Mouse (Mus musculus) heart, adult 18-20 months (tissue): Measurements from ENCODE around the gene Sctr. TPM values are rescaled to one million over a fixed set of nuclear protein-coding genes. Genes with fewer than 3 reads are reported as not detected.
A peak's percentile ranks its signal among the peaks of the same experiment; 100 is the strongest.

ENCODE experiments used
- DNase-seq, 2 experiments: peaks; one replicate each; pipeline ENCODE4 v3.0.0; 2021 to 2022; ENCODE audit warnings: mixed read lengths in 1 of 2
- long read RNA-seq, 2 experiments: library from polyadenylated mRNA; stranded (forward); transcript quantifications; one replicate each; pipeline ENCODE4 v2.0.0; 2021
- total RNA-seq, 2 experiments: library from RNA; stranded (reverse); gene quantifications; 2 replicates each; pipeline ENCODE4 v1.2.3; 2021

Sctr gene
- under 1 TPM in 1 of 2 experiments, not detected in 1; 0.21 TPM for total RNA-seq
- long read RNA-seq, experiment 1: 0 reads
- long read RNA-seq, experiment 2: 0 reads

DNA sequence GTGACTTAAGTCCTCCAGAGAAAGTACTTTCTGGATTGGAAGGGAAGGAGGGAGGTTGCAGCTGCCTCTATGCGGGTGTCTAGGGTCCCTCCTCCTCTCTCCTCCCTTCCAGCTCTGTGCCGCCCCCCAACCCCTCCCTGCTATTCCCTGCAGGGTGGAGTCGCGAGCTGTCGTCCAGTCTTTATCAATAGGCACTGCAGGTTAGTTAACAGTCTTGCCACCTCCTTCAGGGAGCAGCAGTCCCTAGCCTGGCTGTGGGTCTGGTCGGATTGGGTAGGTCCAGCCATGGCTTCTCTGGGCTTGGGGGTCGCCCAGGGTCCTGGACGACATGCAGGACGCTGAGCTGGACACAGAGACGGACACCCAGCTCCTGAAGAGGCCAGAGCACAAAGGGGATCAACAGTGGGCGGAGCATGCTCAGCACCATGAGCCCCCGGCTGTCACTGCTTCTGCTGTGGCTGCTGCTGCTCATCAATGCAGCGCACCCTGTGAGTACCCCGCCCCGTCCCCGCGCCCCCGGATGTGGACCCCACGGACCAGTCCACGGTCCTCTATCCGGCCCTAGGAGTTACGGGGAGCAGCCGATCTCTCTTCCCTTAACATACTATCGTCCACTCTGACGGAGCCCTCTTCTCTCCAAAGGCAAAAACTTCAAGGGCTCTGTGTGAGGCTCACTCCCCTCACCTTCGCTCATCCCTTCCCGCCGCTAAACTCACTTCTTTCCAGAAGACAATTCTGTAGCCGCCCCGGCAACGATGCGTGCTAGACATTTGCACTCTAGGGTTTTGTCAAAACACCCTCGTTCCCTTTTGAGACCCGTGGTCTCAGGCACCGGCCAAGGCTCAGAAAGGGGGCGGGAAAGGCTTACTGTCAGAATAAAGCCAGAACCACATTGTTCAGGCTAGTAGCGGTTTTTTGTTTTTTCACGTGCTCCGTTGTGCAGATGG lies at the start of gene Sctr:
TSS of gene Sctr (plus strand) at position 51 of the 947 bp plus-strand sequence.
- no peak for DNase-seq

DNA sequence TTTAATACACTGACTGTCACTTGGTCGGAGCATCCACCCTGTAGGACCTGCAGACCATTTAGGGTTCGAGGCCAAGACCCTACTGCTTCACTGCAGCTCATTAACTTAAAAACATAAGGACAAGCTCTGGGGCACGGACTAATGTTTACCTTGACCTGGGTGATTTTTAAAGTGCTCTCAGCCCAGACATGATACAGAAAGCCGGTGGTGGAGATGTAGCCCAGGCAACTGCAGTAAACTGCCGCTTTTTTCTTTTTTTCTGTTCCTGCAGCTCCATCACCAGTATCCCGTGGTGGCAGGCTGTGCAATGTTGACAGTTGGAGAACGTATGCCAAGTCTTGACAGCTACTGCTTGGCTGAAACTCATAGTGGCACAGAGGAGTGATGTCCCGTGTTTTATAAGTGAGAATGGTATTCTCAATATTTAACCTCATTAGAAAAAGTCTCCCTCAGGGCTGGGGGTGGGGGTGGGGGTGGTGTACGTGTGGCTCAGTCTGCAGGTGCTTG lies 48.9 kb upstream of the Sctr start:
- DNase-seq: no peak

DNA sequence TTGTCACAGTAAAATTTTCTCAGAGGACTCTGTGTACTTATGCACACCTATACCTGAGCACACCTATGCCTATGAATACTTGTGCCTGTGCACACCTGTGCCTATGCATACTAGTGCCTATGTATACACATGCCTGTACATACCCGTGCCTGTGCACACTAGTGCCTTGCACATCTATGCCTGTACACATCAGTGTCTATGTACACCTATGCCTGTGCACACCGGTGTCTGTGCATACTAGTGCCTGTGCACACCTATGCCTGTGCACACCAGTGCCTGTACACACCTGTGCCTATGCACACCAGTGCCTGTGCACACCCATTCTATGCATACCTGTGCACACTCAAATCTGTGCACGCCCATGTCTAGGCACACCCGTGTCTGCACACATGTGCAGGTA lies 47.2 kb upstream of the Sctr start:
- no peak for DNase-seq

DNA sequence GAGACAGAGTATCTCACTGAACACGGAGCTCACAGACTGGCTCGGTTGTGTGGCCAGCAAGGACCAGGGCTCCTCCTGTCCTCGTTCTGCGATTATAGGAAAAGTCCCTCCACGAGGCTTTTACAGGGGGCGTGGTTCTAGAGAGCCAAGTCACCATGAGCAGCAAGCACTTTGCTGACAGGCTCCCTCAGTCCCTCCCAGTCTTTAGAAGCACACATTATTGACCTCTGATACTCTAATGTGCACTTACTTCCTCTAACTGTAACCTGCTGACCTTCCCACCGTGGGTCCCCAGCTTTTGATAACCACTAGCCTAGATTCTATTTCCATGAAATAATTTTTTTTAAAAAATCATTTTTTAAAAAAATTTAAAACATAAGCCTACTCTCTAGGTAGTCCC lies 46.8 kb upstream of the Sctr start:
- DNase-seq: no peak

DNA sequence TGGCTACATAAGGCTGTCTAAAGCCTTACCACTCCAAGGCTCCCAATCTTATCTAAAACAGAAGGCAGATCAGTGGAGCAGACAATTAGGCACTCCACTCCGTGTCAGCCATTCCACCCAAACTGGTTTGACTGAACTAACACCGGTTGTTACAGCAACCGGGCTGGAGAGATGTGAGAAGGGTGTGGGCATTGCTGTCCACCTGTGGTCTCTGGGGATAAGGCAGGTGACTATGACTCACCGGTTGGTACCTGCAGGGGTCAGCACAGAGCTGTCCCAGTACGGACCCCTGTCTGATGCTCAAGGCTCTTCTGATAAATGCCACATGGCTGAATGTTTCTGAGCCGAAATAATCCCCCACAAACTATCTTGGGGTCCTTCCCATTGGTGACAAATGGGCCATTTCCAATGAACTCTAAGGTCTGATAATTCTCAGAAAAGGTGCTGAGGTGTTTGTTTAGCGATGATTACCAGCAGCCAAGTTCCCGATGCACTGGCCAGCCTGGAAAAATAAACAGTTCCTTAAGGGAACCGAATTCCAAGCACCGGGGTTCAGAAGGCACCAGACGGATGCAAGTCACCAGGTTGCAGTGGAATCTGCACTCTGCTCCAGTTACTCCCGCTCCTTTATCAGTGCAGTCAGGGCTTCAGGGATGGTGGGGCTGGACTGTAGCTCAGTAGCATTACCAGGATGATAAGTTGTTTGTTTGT lies 40.7 kb upstream of the Sctr start:
- DNase-seq: no peak

DNA sequence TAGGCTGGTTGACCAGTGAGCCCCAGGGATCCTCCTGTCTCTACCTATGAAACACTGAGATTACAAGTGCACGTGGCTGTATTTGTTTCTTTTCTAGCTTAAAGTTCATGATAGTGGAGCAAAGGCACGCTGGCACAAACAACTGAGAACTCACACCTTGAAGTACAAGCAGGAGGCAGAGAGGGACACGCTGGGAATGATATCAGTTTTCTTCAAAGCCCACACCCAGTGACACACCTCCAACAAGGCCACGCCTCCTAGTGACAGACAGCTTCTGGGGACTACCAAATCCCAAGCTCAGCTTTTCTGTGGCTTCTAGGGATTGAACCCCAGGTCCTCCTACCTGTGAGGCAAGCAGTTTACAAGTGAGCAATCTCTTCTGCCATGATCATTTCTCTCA lies 33.6 kb upstream of the Sctr start:
- DNase-seq: no peak

DNA sequence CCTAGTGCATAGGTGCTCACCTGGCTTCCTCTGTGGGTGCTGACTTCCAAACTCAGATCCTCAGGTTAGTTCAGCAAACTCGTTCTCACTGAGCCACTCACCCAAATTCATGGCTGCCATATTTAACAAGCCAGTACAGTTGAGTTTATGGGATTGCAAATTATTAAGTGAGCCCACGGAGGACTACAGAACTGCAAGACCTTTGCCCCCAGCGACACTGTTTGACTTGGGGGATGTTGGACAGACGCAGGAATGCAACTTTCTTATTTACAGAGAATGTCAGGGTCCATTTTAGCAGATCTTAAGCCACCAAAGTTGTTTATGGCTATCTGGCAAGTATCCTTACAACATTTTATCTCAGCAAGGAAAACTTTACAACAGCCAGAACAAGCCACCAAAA lies 31.6 kb upstream of the Sctr start:
- no peak for DNase-seq

DNA sequence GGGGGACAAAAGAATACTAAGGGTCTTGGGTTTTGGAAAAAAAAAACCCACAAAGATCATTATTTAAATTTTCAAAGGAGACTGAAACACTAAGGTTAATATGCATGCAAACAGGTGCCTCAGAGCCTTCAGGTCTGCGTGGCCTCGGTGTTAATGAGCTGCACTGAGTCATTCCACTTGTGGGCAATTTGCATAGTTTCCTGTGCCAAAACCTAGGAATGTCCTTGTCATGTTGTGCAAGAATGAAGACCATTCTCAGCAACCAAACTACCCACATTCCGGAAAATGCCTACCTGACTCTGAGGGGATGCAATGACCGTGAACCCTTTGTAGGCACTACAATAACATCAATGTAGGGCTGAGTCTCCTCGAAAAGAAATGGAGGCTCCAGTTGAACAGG lies 20.1 kb upstream of the Sctr start:
- no peak for DNase-seq

DNA sequence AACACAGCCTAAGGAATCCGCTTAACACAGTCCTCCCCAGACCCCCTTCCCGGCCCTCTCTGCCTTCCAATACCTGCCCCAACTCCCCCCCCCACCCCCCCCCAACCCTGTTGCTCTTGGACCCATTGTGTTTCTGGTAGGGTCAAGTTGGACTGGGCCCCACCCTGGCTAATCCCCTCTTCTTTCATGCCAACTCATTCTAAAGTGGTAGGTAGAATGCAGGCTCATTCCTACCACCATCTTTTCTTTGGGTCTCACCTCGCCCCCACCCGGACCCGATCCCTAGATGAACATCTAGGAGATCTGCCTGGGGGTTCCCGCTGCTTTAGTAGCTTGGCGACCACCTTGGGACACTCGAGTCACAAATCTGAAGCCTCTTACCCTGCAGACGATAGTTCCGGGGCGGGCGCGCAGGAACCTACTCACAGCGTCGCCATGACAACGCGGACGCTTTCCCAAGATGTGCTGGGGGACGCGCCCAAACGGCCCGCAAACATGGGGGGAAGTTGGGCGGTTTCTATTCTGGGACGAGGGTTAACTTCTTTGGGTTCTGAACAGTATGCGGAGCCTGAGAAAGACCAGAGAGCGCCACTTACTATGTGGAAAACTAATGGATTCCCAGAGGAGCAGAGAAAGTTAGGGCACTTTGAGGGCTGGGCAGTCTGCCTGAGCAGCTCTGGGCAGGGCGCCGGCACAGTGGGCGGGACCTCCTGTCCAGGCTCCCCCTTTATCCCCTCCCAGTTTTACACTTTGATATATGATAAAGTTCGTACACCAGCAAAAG lies 9.7 kb upstream of the Sctr start, which contains the start of gene Cfap221:
TSS of gene Cfap221 (minus strand) at position 437 of the 784 bp plus-strand sequence.
- peak; percentile 32 to 48 for DNase-seq

DNA sequence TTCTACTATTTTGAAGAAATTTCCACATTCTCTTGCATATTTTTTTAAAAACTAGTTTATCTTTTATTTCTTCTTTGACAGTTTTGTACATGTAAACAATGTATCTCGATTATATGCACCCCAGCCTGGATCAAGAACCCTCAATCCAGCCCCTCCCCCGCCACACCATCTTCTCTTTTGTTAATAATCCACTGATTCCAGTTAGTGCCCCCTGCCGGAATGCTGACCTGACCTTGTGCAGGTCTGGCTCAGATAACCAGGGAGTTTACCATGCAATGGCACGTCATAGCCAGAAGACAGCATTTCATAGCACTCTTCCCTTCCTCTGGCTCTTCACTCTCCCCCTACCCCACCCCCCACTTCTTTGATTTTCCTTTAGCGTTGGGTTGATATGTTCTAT lies 9.1 kb upstream of the Sctr start:
- DNase-seq: no peak

DNA sequence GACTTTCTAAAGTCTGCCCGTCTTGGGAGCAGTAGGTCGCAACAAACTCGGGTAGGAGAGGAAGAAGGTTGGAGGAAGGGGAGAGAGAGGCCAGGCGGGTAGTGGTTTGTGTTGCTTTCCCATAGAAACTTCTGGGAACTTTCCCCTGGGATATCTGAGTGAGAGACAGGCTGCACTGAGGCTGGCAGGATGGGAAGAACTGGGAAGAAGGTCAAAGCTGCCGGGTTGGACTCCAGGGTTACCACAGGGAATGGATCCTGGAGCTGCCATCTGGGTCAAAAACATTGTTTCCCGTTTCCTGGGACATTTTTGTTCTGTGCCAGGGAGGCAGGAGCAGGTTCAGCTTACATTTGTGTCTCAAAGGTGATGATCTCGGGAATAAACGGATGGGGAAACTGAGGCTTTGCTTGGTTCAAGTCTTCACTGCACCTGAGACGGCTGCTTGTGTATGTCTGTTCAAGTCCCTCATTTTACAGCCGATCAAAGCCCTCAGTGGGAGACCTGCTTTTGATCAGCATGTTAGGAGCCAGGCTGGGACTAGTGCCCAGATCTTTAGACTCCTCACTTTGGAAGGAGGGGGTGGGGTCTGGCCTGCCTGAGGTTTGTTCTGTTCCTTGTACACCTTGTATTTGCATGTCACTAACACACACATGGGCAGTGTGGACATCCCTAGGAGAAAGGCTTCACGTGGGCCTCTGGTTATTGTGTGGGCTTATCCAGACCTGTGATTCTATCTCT lies 1.3 kb downstream of the Sctr start:
- no peak for DNase-seq

DNA sequence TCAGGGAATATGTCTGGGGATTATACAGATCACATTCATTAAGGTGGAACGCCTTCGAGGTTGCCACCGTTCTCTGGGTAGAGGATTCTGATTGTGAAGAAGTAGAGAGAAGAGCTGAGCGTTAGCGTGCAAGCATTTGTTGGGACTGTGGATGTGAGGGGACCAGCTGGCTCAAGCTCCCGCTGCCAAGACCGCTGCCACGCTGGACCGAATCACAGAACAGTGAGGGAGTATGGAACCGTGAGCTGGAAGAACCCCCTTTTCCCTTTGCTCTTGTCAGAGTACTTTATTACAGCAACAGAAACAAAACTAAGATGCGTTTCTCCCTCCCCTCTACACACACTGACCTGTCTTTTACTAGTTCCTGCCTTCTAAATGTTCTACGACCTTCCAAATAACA lies 5.9 kb downstream of the Sctr start:
- DNase-seq: no peak

DNA sequence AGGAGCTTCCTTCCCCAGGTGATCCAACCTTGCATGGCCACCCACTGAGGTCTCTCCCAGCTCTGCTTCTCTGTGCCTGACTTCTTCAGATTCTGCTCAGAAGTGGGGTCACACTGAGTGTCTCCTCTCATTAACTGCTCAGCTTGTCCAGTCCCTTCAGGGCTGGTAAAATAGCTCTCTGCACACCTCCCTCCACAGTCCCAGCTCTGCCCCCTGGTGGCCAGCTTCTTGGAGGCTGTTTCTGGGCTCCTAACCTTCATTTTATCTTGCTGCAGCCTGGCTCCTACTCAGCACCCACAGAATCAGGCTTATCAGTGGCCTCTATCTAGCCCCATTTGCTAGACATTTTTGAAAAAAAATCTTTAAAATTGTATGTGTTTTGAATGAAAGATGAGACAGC lies 6.4 kb downstream of the Sctr start:
- DNase-seq: peak; percentile 37 to 82

DNA sequence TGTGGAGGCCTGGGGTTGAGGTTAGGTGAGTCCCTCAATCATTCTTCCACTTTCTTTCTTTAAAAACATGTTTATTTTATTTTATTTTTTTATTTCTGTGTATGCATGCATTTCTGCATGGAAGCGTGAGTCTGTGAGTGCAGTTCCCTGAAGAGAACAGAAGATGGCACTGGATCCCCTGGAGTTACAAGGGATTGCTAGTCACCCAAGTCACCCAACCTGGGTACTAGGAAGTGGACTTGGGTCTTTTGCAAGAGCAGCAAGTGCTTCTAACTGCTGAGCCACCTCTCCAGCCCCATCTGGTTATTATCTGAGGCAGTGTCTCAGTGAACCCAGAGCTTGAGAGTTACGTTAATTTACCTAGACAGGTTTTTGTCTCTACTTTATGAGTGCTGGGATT lies 9.5 kb downstream of the Sctr start:
- no peak for DNase-seq

DNA sequence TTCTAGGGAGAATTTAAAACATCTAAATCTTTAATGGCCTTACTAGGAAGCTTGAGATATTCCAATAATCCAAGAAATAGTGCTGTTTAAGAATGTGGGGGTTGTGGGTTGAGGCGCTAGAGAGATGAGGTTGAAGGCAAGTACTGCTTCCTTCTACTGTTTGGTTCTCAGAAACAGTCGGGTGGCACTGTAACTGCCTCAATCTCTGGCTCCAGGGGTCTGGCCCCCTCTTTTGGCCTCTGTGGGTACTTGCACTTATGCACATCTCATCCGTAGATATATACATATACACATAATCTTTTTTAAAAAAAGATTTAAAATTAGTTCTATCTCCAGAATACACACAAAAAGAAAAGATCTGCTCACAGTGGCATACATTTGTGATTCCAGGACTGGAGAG lies 12.2 kb downstream of the Sctr start:
- DNase-seq: no peak

DNA sequence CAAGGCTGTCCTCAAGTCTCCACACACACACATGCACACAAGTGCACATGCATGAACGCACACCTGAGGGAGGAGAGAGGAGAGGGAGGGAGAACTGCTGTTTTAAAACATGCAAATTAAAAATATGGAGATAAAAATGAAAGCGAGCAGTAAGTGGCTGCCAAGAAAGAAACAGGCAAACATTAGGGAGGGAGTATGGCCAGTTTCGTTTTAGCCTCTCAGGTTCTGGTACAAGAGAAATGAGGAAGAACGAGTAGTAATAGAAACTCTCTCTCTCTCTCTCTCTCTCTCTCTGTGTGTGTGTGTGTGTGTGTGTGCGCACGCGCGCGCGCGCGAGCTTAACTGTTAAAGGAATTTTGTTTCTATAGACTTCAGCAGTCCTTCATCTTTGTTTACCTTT lies 12.7 kb downstream of the Sctr start:
- DNase-seq: no peak

DNA sequence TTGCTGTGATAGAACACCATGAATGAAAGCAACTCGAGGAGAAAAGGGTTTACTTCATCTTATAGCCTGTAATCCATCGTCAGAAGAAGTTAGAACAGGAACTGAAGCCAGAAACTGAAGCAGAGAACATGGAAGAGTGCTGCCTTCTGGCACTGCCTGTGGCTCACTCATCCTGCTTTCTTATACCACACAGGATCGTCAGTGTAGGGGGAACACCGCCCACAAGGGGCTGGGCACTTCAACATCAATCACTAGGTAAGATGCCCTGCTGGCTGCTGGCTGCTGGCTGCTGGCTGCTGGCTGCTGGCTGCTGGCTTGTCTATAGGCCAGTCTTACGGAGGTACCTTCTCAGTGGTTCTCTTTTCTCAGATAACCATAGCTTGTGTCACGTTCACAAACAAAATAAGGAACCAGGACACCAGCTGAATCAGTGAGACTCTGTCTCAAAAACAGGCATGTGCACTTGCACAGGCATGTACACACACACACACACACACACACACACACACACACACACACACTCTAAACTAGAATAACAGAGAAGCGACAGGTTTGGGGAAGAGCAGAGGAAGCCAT lies 13.7 kb downstream of the Sctr start:
- no peak for DNase-seq

DNA sequence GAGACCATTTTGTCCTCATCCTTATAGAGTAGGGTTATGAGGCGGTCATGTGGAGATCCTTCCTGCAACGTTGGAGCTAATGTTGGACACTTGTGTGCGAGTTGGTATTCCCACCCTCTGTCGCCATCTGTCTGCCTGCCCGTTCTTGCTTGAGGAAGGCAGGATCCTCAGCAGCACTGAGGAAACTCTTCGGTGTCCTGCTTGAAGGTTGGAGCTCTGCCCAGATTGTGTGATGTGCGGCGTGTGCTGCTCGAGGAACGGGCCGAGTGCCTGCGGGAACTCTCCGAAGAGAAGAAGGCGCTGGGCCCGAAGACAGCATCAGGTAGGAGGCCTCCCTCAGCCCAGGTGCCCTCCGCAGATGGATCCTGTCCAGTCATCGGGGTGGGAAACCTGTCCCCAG lies 15.3 kb downstream of the Sctr start:
- DNase-seq: no peak

DNA sequence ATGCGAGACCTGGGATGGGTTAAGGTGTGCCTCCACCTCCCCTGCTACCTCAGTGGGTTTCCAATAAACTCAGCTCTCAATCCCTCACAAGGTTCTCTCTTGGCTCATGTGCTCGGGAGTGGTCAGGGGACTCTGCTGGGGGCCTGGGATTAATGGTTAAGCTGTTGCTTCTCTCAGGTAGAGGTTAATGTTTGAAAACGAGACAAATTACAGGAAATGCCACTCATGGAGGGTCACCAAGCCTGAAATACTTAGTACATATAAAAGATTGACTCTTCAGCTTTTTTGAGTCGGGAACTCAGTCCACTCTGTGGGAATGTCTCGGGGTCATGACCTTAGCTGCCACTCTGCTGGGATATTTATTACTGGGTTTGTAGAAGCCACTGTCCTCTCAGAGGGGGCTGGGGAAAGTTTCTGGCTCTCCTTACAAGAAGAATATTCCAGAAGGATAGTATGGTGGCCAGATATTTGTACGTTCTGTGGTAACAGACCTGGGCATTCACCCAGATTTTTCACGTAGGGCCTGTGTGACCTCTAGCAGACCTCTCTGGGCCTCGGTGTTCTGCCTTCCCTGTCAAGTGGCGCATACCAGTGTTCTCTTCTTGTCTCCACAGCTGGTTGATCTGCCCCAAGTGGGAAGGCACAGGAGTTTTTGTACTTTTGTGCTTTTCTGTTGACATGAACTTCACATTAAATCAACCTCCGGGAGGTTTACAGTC lies 17.8 kb downstream of the Sctr start:
- DNase-seq: peak in 1 of 2 experiments; percentile 25

DNA sequence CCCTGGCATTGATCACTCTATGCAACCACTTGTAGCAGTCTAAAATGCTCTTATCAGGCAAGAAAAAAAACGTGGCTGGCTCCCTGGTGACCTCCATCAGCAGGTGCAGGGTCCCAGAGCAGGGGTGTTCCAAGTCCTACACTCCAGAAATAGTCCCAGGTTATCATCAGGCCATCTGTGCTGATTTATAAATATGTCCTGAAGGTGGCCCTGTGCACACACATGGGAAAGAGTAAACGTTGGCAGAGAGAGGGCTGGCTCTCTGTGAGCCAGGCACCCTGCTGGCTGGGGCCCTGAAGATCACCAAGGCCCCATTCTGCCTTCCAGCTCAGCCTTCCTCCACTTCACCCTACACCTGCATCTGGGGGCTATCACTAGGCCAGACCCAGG lies 18.4 kb downstream of the Sctr start:
- no peak for DNase-seq

DNA sequence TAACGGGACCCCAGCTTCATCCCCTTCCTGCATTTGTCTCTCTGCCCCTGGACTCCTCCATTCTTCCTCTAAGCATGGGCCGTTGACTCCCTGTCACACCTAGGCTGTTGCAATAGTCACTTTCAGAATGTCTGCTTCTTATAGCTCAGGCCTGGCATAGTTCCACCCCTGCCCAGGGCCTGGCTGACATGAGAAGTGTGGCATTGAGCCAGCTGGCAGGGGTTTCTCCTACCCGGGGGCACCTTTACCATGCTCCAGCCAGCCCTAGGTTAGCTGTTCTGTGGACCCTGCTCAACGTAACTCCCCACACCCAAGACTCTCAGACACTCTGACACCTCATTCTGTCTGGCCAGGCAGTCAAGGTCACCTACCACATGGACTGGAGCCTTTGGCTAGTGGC lies 21.0 kb downstream of the Sctr start:
- peak; percentile 45 to 58 for DNase-seq
